ENCODE assay signal across 26 mouse cellular contexts in the genomic region with DNA sequence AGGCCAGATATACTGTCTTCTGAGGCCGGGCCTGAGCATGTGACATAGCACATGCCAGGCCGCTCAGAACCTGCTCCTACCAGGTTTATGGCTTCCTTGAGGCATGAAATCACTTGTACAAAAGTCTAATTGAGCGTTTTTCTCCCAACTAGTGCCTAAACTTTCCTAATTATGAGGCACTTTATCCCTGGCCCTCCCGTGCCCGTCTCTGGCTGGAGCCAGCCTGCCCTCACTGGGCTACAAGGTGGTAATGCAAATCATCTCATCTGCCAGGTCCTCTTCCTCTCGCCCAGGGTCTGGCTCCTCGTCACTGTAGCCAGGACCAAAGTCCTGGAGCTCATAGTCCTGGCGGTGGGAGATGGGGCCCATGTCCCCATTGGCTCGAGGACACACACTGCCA. TPM values are rescaled to one million over a fixed set of nuclear protein-coding genes. Genes with fewer than 3 reads are reported as not detected.
DNase-seq lines count a peak whose midpoint lies in the region; ATAC-seq and TF ChIP-seq lines count a peak whose summit lies in the region.
"Had no signal": no experiment of that assay in that cellular context is flagged by ENCODE, and none has a peak within 500 bp of the region (broad histone marks: within the 10 kb centered on the region; RNA-seq: fewer than 3 reads in every experiment).

No protein-coding gene starts in this region.

- intact Hi-C loops in heart, postnatal 36 days (cut with DNase I), result no loop called here

- peaks cover 10% of the 10 kb centered on the region; the same call in 1 of the 2 replicates for H3K4me1 ChIP-seq in kidney, embryonic 15.5 days
- H3K4me1 ChIP-seq in liver, adult 2 months (ENCODE audit: control insufficient read depth, insufficient read depth, low read length), result no peaks in the 10 kb centered on the region
- no peaks in the 10 kb centered on the region for H3K4me1 ChIP-seq in liver, embryonic 11.5 days (replicated peaks; ENCODE audit: control insufficient read depth, insufficient read depth, low read length)
- H3K4me1 ChIP-seq: embryonic facial prominence, embryonic 10.5 days; embryonic facial prominence, embryonic 13.5 days; forebrain, embryonic 12.5 days; forebrain, embryonic 15.5 days; hindbrain, embryonic 12.5 days; hindbrain, embryonic 15.5 days had no signal

- WGBS in kidney, embryonic 15.5 days, result 82% methylated on average over 9 of the region's 9 CpGs
- 69% methylated on average over 9 of the region's 9 CpGs for WGBS in liver, adult 2 months
- WGBS in liver, embryonic 11.5 days, result 80% methylated on average over 9 of the region's 9 CpGs

- H3K9ac ChIP-seq in kidney, embryonic 15.5 days, result no peak overlapping the region
- H3K9ac ChIP-seq in liver, adult 2 months (ENCODE audit: low read depth, low read length), result no peak overlapping the region
- no peak overlapping the region for H3K9ac ChIP-seq in liver, embryonic 11.5 days (ENCODE audit: low read depth, low read length)
- H3K9ac ChIP-seq: embryonic facial prominence, embryonic 13.5 days; forebrain, embryonic 12.5 days; forebrain, embryonic 15.5 days; heart, embryonic 13.5 days; hindbrain, embryonic 12.5 days; hindbrain, embryonic 15.5 days had no signal

- H3K4me3 ChIP-seq in kidney, embryonic 15.5 days (replicated peaks), result no peak overlapping the region
- H3K4me3 ChIP-seq in liver, adult 2 months (ENCODE audit: insufficient read depth, low read depth, low read length), result no peak overlapping the region
- no peak overlapping the region for H3K4me3 ChIP-seq in liver, embryonic 11.5 days (ENCODE audit: low read depth, low read length)
- H3K4me3 ChIP-seq: embryonic facial prominence, embryonic 10.5 days; embryonic facial prominence, embryonic 13.5 days; erythroblast, embryonic 14.5 days; forebrain, embryonic 12.5 days; forebrain, embryonic 15.5 days; heart, adult 2 months; heart, embryonic 10.5 days; heart, embryonic 13.5 days; hindbrain, embryonic 12.5 days; hindbrain, embryonic 15.5 days had no signal

- no peaks in the 10 kb centered on the region for H3K9me3 ChIP-seq in kidney, embryonic 15.5 days (replicated peaks)
- no peaks in the 10 kb centered on the region for H3K9me3 ChIP-seq in liver, embryonic 11.5 days (ENCODE audit: control insufficient read depth, low read length)
- H3K9me3 ChIP-seq: embryonic facial prominence, embryonic 10.5 days; embryonic facial prominence, embryonic 13.5 days; forebrain, embryonic 12.5 days; forebrain, embryonic 15.5 days; heart, embryonic 10.5 days; heart, embryonic 13.5 days; hindbrain, embryonic 12.5 days; hindbrain, embryonic 15.5 days had no signal

- no peak for ATAC-seq in kidney, embryonic 15.5 days (replicated peaks; ENCODE audit: low FRiP score)
- ATAC-seq in liver, embryonic 11.5 days (replicated peaks; ENCODE audit: low FRiP score), result no peak
- ATAC-seq: activated CD4-positive, CD25-positive, alpha-beta regulatory T cell, adult 4 months; forebrain, embryonic 15.5 days had no signal

- no peaks in the 10 kb centered on the region for H3K36me3 ChIP-seq in kidney, embryonic 15.5 days
- H3K36me3 ChIP-seq in liver, adult 2 months (ENCODE audit: control insufficient read depth, insufficient read depth, low read length), result peaks cover 12% of the 10 kb centered on the region
- no peaks in the 10 kb centered on the region for H3K36me3 ChIP-seq in liver, embryonic 11.5 days (ENCODE audit: control insufficient read depth, insufficient read depth, low read length)
- H3K36me3 ChIP-seq: embryonic facial prominence, embryonic 10.5 days; forebrain, embryonic 12.5 days; forebrain, embryonic 15.5 days; hindbrain, embryonic 12.5 days had no signal

- no peaks in the 10 kb centered on the region for H3K27me3 ChIP-seq in kidney, embryonic 15.5 days
- H3K27me3 ChIP-seq in liver, adult 2 months (ENCODE audit: control insufficient read depth, insufficient read depth, low read length), result no peaks in the 10 kb centered on the region
- H3K27me3 ChIP-seq in liver, embryonic 11.5 days (replicated peaks; ENCODE audit: control insufficient read depth, insufficient read depth, low read length), result no peaks in the 10 kb centered on the region
- H3K27me3 ChIP-seq: embryonic facial prominence, embryonic 13.5 days; forebrain, embryonic 12.5 days; forebrain, embryonic 15.5 days; heart, embryonic 13.5 days; hindbrain, embryonic 12.5 days; hindbrain, embryonic 15.5 days had no signal

- no peak overlapping the region for H3K27ac ChIP-seq in kidney, embryonic 15.5 days
- no peak overlapping the region for H3K27ac ChIP-seq in liver, adult 2 months (replicated peaks; ENCODE audit: insufficient read depth, low read depth, low read length)
- no peak overlapping the region for H3K27ac ChIP-seq in liver, embryonic 11.5 days (ENCODE audit: low read depth, low read length)
- H3K27ac ChIP-seq: embryonic facial prominence, embryonic 10.5 days; embryonic facial prominence, embryonic 13.5 days; forebrain, embryonic 12.5 days; forebrain, embryonic 15.5 days; heart, adult 2 months; heart, embryonic 10.5 days; heart, embryonic 13.5 days; hindbrain, embryonic 12.5 days; hindbrain, embryonic 15.5 days had no signal

- peak; percentile 86 for DNase-seq in heart, adult 11 months
- no peak for DNase-seq in heart, postnatal 36 days
- DNase-seq in kidney, adult 9 months, result peak; percentile 51
- DNase-seq in liver, adult 2 months (ENCODE audit: extremely low read depth, low read depth, low spot score), result no peak
- DNase-seq in liver, embryonic 11.5 days (ENCODE audit: low spot score), result no peak
- DNase-seq: adrenal gland, adult 8-10 months; adrenal gland, postnatal 25 days; cerebellum, adult 11-12 months; cerebellum, adult 8-10 months; cerebellum, postnatal 10 days; cerebellum, postnatal 36 days; embryo, embryonic 11 days; gastrocnemius, postnatal 25 days; heart, adult 2 months; heart, postnatal 14 days had no signal

- TF ChIP-seq POLR2A in liver, adult 2 months (IDR thresholded peaks at IDR 0.05; ENCODE audit: extremely low read depth, insufficient read depth, low read length), result no peak

- TF ChIP-seq CTCF in liver, adult 2 months (IDR thresholded peaks at IDR 0.05; ENCODE audit: low read depth, low read length), result peak; percentile 47

- no peak overlapping the region for H3K4me2 ChIP-seq in kidney, embryonic 15.5 days
- H3K4me2 ChIP-seq in liver, embryonic 11.5 days, result no peak overlapping the region
- H3K4me2 ChIP-seq: embryonic facial prominence, embryonic 13.5 days; forebrain, embryonic 12.5 days; forebrain, embryonic 15.5 days; heart, embryonic 13.5 days; hindbrain, embryonic 12.5 days; hindbrain, embryonic 15.5 days had no signal

- H3K79me2 ChIP-seq in liver, adult 2 months (ENCODE audit: control insufficient read depth, insufficient read depth, low read length), result no peaks in the 10 kb centered on the region

RNA-seq across cellular contexts. Expression of gene Chdh, which starts 33.0 kb away (rescaled TPM):
- under 1 TPM; 0.35 to 0.56 TPM for total RNA-seq in heart, postnatal 36 days (2021)
- 1.4 and 1.6 TPM in 2 replicates for polyA plus RNA-seq in kidney, embryonic 15.5 days (2015; fragmentation: Nextera tagmentation; extraction: Ambion mirVana)
- total RNA-seq in liver, adult 2 months (2014; rRNA removed), result 48.1 and 73.5 TPM in 2 replicates
- 66.2 and 75.5 TPM in 2 replicates for polyA plus RNA-seq in liver, adult 2 months (2012; rRNA removed)
- polyA plus RNA-seq in liver, embryonic 11.5 days (2014; fragmentation: Nextera tagmentation; extraction: Ambion mirVana), result 0.15 and 0.22 TPM in 2 replicates
- polyA plus RNA-seq: erythroblast, embryonic 14.5 days had no signal

RNA-seq across cellular contexts. Expression of gene Il17rb, which starts 33.1 kb away (rescaled TPM):
- not detected for total RNA-seq in heart, postnatal 36 days (2021)
- polyA plus RNA-seq in kidney, embryonic 15.5 days (2015; fragmentation: Nextera tagmentation; extraction: Ambion mirVana), result 1.2 and 1.3 TPM in 2 replicates
- 7.7 and 11.5 TPM in 2 replicates for total RNA-seq in liver, adult 2 months (2014; rRNA removed)
- polyA plus RNA-seq in liver, adult 2 months (2012; rRNA removed), result 3.1 and 8.2 TPM in 2 replicates
- polyA plus RNA-seq in liver, embryonic 11.5 days (2014; fragmentation: Nextera tagmentation; extraction: Ambion mirVana), result 1.0 and 1.1 TPM in 2 replicates
- total RNA-seq: heart, adult 2 months had no signal
- polyA plus RNA-seq: erythroblast, embryonic 14.5 days had no signal

Comparison
In these comparisons a context has a peak if more than half of its experiments do, and no peak if none do; other contexts are left out.
1. DNase-seq: peak in heart, adult 11 months (single experiment) and kidney, adult 9 months (single experiment); none in heart, postnatal 36 days (0 of 2), liver, adult 2 months (single experiment) and liver, embryonic 11.5 days (single experiment).
2. RNA of gene Chdh, which starts 33.0 kb away (polyA plus RNA-seq): 66.2 to 75.5 TPM in liver, adult 2 months; 1.4 to 1.6 TPM in kidney, embryonic 15.5 days and 0.15 to 0.22 TPM in liver, embryonic 11.5 days; every median in the first group is over 10 times any median in the second.